Mouse (Mus musculus) forebrain, postnatal 0 days (tissue): ENCODE results near the gene Fkbp4. TPM values are rescaled to one million over a fixed set of nuclear protein-coding genes. Genes with fewer than 3 reads are reported as not detected.
"Not testable (repeated sequence)": the region's sequence is repeated elsewhere in the genome, so short reads cannot be mapped to it uniquely, and the experiment has no call there.

Experiments used
- ATAC-seq: fragments of 200-750 bp; cut with Nextera tagmentation; 2 replicates; pipeline ENCODE4 v1.8.0; 2017; ENCODE audit warnings: mild to moderate bottlenecking, moderate library complexity
- DNase-seq: peaks from one replicate; pipeline ENCODE4 v3.0.0-alpha.2; 2015
- H3K27ac ChIP-seq: fragments of 300-500 bp; sonication (generic); 2 replicates; pipeline ENCODE4 v1.5.1; 2014; ENCODE audit warnings: low read depth, mild to moderate bottlenecking, antibody characterized with exemption, low read length, moderate library complexity, mixed read lengths
- H3K27me3 ChIP-seq: fragments of 300-500 bp; sonication (generic); 2 replicates; pipeline ENCODE4 v1.6.1; 2014; ENCODE audit warnings: mild to moderate bottlenecking, low read length, mixed read lengths; ENCODE audit not compliant: insufficient read depth
- H3K36me3 ChIP-seq: fragments of 300-500 bp; sonication (generic); 2 replicates; pipeline ENCODE4 v1.6.1; 2014; ENCODE audit warnings: mild to moderate bottlenecking, moderate library complexity; ENCODE audit not compliant: insufficient read depth
- H3K4me1 ChIP-seq: fragments of 300-500 bp; sonication (generic); 2 replicates; pipeline ENCODE4 v1.6.1; 2014; ENCODE audit warnings: antibody characterized with exemption; ENCODE audit not compliant: insufficient read depth
- H3K4me2 ChIP-seq: fragments of 300-500 bp; sonication (generic); 2 replicates; pipeline ENCODE4 v1.6.1; 2014; ENCODE audit warnings: low read depth, mild to moderate bottlenecking, moderate library complexity
- H3K4me3 ChIP-seq: fragments of 300-500 bp; sonication (generic); 2 replicates; pipeline ENCODE4 v1.5.1; 2014; ENCODE audit warnings: low read depth, low read length, mixed read lengths
- H3K9ac ChIP-seq: fragments of 300-500 bp; sonication (generic); 2 replicates; pipeline ENCODE4 v1.6.1; 2014; ENCODE audit warnings: mild to moderate bottlenecking
- H3K9me3 ChIP-seq: fragments of 300-500 bp; sonication (generic); 2 replicates; pipeline ENCODE4 v1.6.1; 2016; ENCODE audit warnings: low read length
- CTCF ChIP-seq: sonication (generic); IDR thresholded peaks from 2 replicates; pipeline ENCODE4 v1.5.1; 2016; ENCODE audit warnings: antibody characterized with exemption, control low read depth, low read depth
- WGBS: fragments of 180-500 bp; shearing (Covaris S2); extraction: QIAGEN DNeasy Blood & Tissue Kit; methylation state at CpG from one replicate; pipeline ENCODE4 v1.1.7; 2014; 5-methylcytosine and 5-hydroxymethylcytosine counted together
- polyA plus RNA-seq: library from polyadenylated mRNA; unstranded; fragments of >200 nt; fragmentation: Nextera tagmentation; extraction: Ambion mirVana; gene quantifications from 2 replicates; pipeline ENCODE4 v1.2.1, GENCODE M21; 2015
- total RNA-seq: library from RNA; depleted of rRNA; stranded (reverse); fragments of >200 nt; gene quantifications from 2 replicates; pipeline ENCODE4 v1.2.3, GENCODE M21; 2014; rRNA removed

Gene Fkbp4
- total and polyA plus RNA-seq, 2 experiments from 2014 or later = 201 to 253 TPM

GRCm38 (mm10) chr6:128397574-128398261, 40.8 kb downstream of the Fkbp4 start:
- H3K4me3 ChIP-seq = no peak overlapping the region
- DNase-seq (no peak), ATAC-seq (no peak)
- H3K4me1 ChIP-seq = 0 out of 2 replicates have a peak, but pooled peaks cover 5% of the 10 kb centered on the region
- H3K9ac ChIP-seq = no peak overlapping the region
- H3K9me3 ChIP-seq = no peaks in the 10 kb centered on the region
- no peaks in the 10 kb centered on the region for H3K36me3 ChIP-seq
- WGBS = 80% methylated on average over 7 of the region's 7 CpGs
- no peak overlapping the region for H3K27ac ChIP-seq
- no peak overlapping the region for H3K4me2 ChIP-seq
- H3K27me3 ChIP-seq = no peaks in the 10 kb centered on the region
- no peak for TF ChIP-seq CTCF

- H3K27me3 ChIP-seq = no peaks in the 10 kb centered on the region
- DNase-seq (no peak), ATAC-seq (no peak)
- WGBS = 51% methylated on average over 1 of the region's 1 CpGs
- no peaks in the 10 kb centered on the region for H3K9me3 ChIP-seq
- H3K27ac ChIP-seq = no peak overlapping the region
- H3K4me2 ChIP-seq = no peak overlapping the region
- no peak overlapping the region for H3K4me3 ChIP-seq
- no peaks in the 10 kb centered on the region for H3K4me1 ChIP-seq
- no peaks in the 10 kb centered on the region for H3K36me3 ChIP-seq
- no peak overlapping the region for H3K9ac ChIP-seq
- no peak for TF ChIP-seq CTCF
Measured at GRCm38 (mm10) chr6:128390683-128391082, 47.8 kb downstream of the Fkbp4 start.

- no peaks in the 10 kb centered on the region for H3K4me1 ChIP-seq
- no peak overlapping the region for H3K4me2 ChIP-seq
- H3K27me3 ChIP-seq = no peaks in the 10 kb centered on the region
- no peak overlapping the region for H3K27ac ChIP-seq
- WGBS = 83% methylated on average over 1 of the region's 1 CpGs
- DNase-seq (no peak), ATAC-seq (no peak)
- H3K36me3 ChIP-seq = no peaks in the 10 kb centered on the region
- TF ChIP-seq CTCF = no peak
- H3K4me3 ChIP-seq = no peak overlapping the region
- no peak overlapping the region for H3K9ac ChIP-seq
- H3K9me3 ChIP-seq = no peaks in the 10 kb centered on the region
Measured at GRCm38 (mm10) chr6:128389185-128389584, 49.3 kb downstream of the Fkbp4 start.

GRCm38 (mm10) chr6:128385026-128385425, 53.5 kb downstream of the Fkbp4 start:
- no peaks in the 10 kb centered on the region for H3K27me3 ChIP-seq
- H3K9ac ChIP-seq = no peak overlapping the region
- H3K4me1 ChIP-seq = no peaks in the 10 kb centered on the region
- H3K9me3 ChIP-seq = no peaks in the 10 kb centered on the region
- ATAC-seq = no peak
- no peaks in the 10 kb centered on the region for H3K36me3 ChIP-seq
- no peak overlapping the region for H3K4me3 ChIP-seq
- H3K4me2 ChIP-seq = no peak overlapping the region
- TF ChIP-seq CTCF = no peak
- DNase-seq = no peak
- 85% methylated on average over 1 of the region's 1 CpGs for WGBS
- no peak overlapping the region for H3K27ac ChIP-seq

GRCm38 (mm10) chr6:128383752-128384151, 54.7 kb downstream of the Fkbp4 start:
- Histone ChIP-seq H3K4me2 (no peak overlapping the region), H3K27me3 (no peaks in the 10 kb centered on the region), H3K4me3 (no peak overlapping the region), H3K9ac (no peak overlapping the region), H3K4me1 (no peaks in the 10 kb centered on the region), H3K9me3 (no peaks in the 10 kb centered on the region), H3K27ac (no peak overlapping the region), H3K36me3 (no peaks in the 10 kb centered on the region)
- 77% methylated on average over 7 of the region's 7 CpGs for WGBS
- DNase-seq = no peak
- TF ChIP-seq CTCF = no peak
- no peak for ATAC-seq

- Histone ChIP-seq H3K4me3 (no peak overlapping the region), H3K4me2 (no peak overlapping the region), H3K27me3 (no peaks in the 10 kb centered on the region), H3K4me1 (no peaks in the 10 kb centered on the region), H3K9ac (no peak overlapping the region), H3K9me3 (no peaks in the 10 kb centered on the region), H3K27ac (no peak overlapping the region), H3K36me3 (no peaks in the 10 kb centered on the region)
- DNase-seq (no peak), ATAC-seq (no peak)
- no peak for TF ChIP-seq CTCF
- WGBS = 79% methylated on average over 3 of the region's 3 CpGs
Measured at GRCm38 (mm10) chr6:128381254-128381653, 57.2 kb downstream of the Fkbp4 start.

- H3K36me3 ChIP-seq, DNase-seq, H3K9me3 ChIP-seq, H3K27ac ChIP-seq, ATAC-seq, H3K9ac ChIP-seq, H3K27me3 ChIP-seq, H3K4me3 ChIP-seq, H3K4me1 ChIP-seq, H3K4me2 ChIP-seq: not testable (repeated sequence)
- TF ChIP-seq CTCF = peak; percentile 7; the same call in 1 of the 2 replicates
- WGBS = 100% methylated on average over 1 of the region's 1 CpGs
Measured at GRCm38 (mm10) chr6:128380594-128381167, 57.8 kb downstream of the Fkbp4 start.

Other genes starting within 250 kb of the Fkbp4 start
- gene Tead4, start 137.9 kb downstream of the Fkbp4 start, total RNA-seq = 0.31 and 0.67 TPM in 2 replicates
- gene Tead4, start 137.9 kb downstream of the Fkbp4 start, polyA plus RNA-seq = 0.20 and 0.63 TPM in 2 replicates
- gene Tulp3, start 82.8 kb downstream of the Fkbp4 start, total RNA-seq = 12.6 and 13.5 TPM in 2 replicates
- 8.1 and 11.0 TPM in 2 replicates for gene Tulp3, start 82.8 kb downstream of the Fkbp4 start, polyA plus RNA-seq
- gene Rhno1, start 75.8 kb downstream of the Fkbp4 start, total RNA-seq = 21.5 and 32.1 TPM in 2 replicates
- 67.8 and 69.0 TPM in 2 replicates for gene Rhno1, start 75.8 kb downstream of the Fkbp4 start, polyA plus RNA-seq
- gene Foxm1, start 75.7 kb downstream of the Fkbp4 start, total RNA-seq = 3.5 and 7.3 TPM in 2 replicates
- 3.9 and 4.0 TPM in 2 replicates for gene Foxm1, start 75.7 kb downstream of the Fkbp4 start, polyA plus RNA-seq
- gene Tex52, start 63.2 kb downstream of the Fkbp4 start, total RNA-seq = 0.15 TPM in 1 of 2 replicates, not detected in the other
- gene Tex52, start 63.2 kb downstream of the Fkbp4 start, polyA plus RNA-seq = 0.30 and 0.58 TPM in 2 replicates
- not detected in 2 replicates for gene Gm44596, start 63.2 kb downstream of the Fkbp4 start, total RNA-seq
- gene Gm44596, start 63.2 kb downstream of the Fkbp4 start, polyA plus RNA-seq = not detected in 2 replicates
- gene Nrip2, start 39.4 kb downstream of the Fkbp4 start, total RNA-seq = 7.1 and 8.5 TPM in 2 replicates
- gene Nrip2, start 39.4 kb downstream of the Fkbp4 start, polyA plus RNA-seq = 5.5 and 7.4 TPM in 2 replicates
- gene Itfg2, start 13.7 kb downstream of the Fkbp4 start, total RNA-seq = 25.3 and 57.6 TPM in 2 replicates
- gene Itfg2, start 13.7 kb downstream of the Fkbp4 start, polyA plus RNA-seq = 28.1 and 33.7 TPM in 2 replicates
- gene Pzp, start 88.0 kb upstream of the Fkbp4 start, total RNA-seq = not detected in 2 replicates
- not detected in 2 replicates for gene Pzp, start 88.0 kb upstream of the Fkbp4 start, polyA plus RNA-seq
- 2.8 and 3.9 TPM in 2 replicates for gene A2ml1, start 142.9 kb upstream of the Fkbp4 start, total RNA-seq
- 10.7 and 14.2 TPM in 2 replicates for gene A2ml1, start 142.9 kb upstream of the Fkbp4 start, polyA plus RNA-seq
- not detected in 2 replicates for gene Klrb1a, start 184.9 kb upstream of the Fkbp4 start, total RNA-seq
- gene Klrb1a, start 184.9 kb upstream of the Fkbp4 start, polyA plus RNA-seq = not detected in 2 replicates
- not detected in 2 replicates for gene Clec2h, start 223.7 kb upstream of the Fkbp4 start, total RNA-seq
- gene Clec2h, start 223.7 kb upstream of the Fkbp4 start, polyA plus RNA-seq = not detected in 2 replicates